Mouse (Mus musculus): ENCODE measurements around the gene Lrrn1. TPM values are rescaled to one million over a fixed set of nuclear protein-coding genes. Genes with fewer than 3 reads are reported as not detected.

Lrrn1 gene
- polyA plus RNA-seq, 1 experiment from 2014 or later: 61.6 TPM

DNA sequence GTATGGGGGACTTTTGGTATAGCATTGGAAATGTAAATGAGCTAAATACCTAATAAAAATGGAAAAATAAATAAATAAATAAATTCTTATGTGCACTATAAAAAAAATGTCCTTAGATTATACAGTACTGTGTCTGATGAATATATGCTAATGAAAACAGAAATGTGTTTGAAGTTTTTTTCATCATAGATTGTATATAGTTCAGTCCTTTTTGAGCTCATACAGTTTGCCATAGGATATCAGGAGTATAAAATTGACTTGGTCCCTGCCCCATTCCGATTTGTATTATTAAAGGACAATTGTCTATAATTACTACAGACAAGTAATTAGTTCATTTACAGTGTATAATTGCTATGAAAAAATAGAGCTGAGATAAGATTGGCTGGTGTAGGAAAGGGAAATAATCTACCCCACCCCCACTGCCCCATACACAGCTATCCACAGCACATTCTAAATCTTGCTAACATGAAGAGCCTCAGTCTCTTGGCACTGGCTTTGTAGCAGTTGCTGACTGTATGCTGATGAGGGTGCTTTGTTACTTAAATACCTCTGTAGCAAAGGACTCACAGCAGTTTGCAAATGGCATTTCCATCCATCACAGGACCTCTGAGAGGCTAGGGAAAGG, 54.3 kb downstream of the Lrrn1 start:
- no peaks in the 10 kb centered on the region for H3K9me3 ChIP-seq (replicated peaks)
- no peaks in the 10 kb centered on the region for H3K4me1 ChIP-seq
- no peak overlapping the region for H3K4me2 ChIP-seq (replicated peaks)
- no peak overlapping the region for H3K9ac ChIP-seq
- no peak for ATAC-seq (ENCODE audit: insufficient number of reproducible peaks, low FRiP score, low TSS enrichment, low read depth)
- WGBS: 82% methylated on average over 1 of the region's 1 CpGs
- no peak overlapping the region for H3K4me3 ChIP-seq (replicated peaks)
- no peak overlapping the region for H3K27ac ChIP-seq (replicated peaks)
- no peaks in the 10 kb centered on the region for H3K27me3 ChIP-seq
- no peaks in the 10 kb centered on the region for H3K36me3 ChIP-seq

DNA sequence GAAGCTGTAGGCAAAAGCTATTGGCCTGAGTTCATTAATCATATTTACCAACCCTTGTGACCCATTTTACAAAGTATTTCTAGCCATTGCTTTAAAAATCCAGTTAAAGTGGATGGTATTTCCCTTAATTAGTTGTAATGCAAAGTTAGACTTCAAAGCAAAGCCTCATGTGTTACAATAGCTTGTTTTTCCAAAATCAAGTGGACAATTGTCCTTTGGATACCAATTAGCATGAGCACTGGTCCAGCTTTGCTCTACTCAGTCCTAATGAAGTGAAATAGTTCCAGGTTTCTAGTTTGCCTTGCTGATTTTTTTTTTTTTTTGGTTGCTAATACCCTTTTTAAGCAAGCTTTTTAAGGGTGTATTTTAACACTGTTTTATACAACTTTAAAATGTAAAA, 75.6 kb downstream of the Lrrn1 start:
- no peak overlapping the region for H3K9ac ChIP-seq
- no peak overlapping the region for H3K4me3 ChIP-seq (replicated peaks)
- no peak overlapping the region for H3K27ac ChIP-seq (replicated peaks)
- ATAC-seq (ENCODE audit: insufficient number of reproducible peaks, low FRiP score, low TSS enrichment, low read depth): no peak
- H3K27me3 ChIP-seq: no peaks in the 10 kb centered on the region
- H3K36me3 ChIP-seq: no peaks in the 10 kb centered on the region
- H3K9me3 ChIP-seq (replicated peaks): no peaks in the 10 kb centered on the region
- no peak overlapping the region for H3K4me2 ChIP-seq (replicated peaks)
- H3K4me1 ChIP-seq: no peaks in the 10 kb centered on the region

DNA sequence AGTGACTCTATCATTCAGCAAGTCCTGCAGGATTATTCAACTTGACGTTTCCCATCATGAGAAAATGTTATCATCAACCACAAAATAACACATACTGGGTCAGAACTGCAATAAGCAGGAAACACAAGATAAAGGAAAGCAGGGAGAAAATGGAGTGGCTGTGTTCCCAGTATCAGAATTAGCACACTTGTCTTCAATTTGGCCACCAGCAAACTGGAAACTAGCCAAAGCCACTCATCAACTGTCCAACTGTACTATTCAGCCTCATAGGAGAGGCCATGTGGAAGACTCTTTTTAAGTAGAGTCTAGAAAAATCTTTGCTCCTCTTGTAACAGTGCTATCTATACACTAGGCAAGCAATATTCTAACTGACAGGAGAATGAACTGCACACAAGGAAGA, 84.7 kb downstream of the Lrrn1 start:
- Histone ChIP-seq H3K4me1 (no peaks in the 10 kb centered on the region), H3K4me2 (replicated peaks) (no peak overlapping the region), H3K9me3 (replicated peaks) (no peaks in the 10 kb centered on the region), H3K36me3 (no peaks in the 10 kb centered on the region), H3K27ac (replicated peaks) (no peak overlapping the region), H3K4me3 (replicated peaks) (no peak overlapping the region), H3K27me3 (no peaks in the 10 kb centered on the region), H3K9ac (no peak overlapping the region)
- no peak for ATAC-seq (ENCODE audit: insufficient number of reproducible peaks, low FRiP score, low TSS enrichment, low read depth)
- WGBS: 56% methylated on average over 1 of the region's 1 CpGs

All from embryonic facial prominence, embryonic 15.5 days (tissue).